Mouse (Mus musculus) testis, postnatal 14 days (tissue): Measurements from ENCODE around the gene Nup210l.

Experiments
- DNase-seq: peaks from one replicate; pipeline ENCODE4 v3.0.0; 2021; ENCODE audit warnings: low spot score

Gene Nup210l

GRCm38 (mm10) chr3:90103938-90104337 is at the start of gene Nup210l:
Gene Nup210l, plus strand, starts transcription at chr3:90104132.
- DNase-seq = peak; percentile 81

- DNase-seq = no peak
Observed at GRCm38 (mm10) chr3:90061549-90061948, 42.4 kb upstream of the Nup210l start.

GRCm38 (mm10) chr3:90062539-90062938 is 41.4 kb upstream of the Nup210l start:
- DNase-seq = no peak

- no peak for DNase-seq
Observed at GRCm38 (mm10) chr3:90064383-90064782, 39.5 kb upstream of the Nup210l start.

GRCm38 (mm10) chr3:90065553-90065952 is 38.4 kb upstream of the Nup210l start:
- no peak for DNase-seq

- no peak for DNase-seq
Observed at GRCm38 (mm10) chr3:90067851-90068250, 36.1 kb upstream of the Nup210l start.

- no peak for DNase-seq
Observed at GRCm38 (mm10) chr3:90069688-90070087, 34.2 kb upstream of the Nup210l start.

GRCm38 (mm10) chr3:90072294-90072693 is 31.6 kb upstream of the Nup210l start, which contains the start of gene Tpm3:
Gene Tpm3, plus strand, starts transcription at chr3:90072649.
- DNase-seq = no peak

GRCm38 (mm10) chr3:90076921-90077716 is 26.8 kb upstream of the Nup210l start:
- peak; percentile 64 for DNase-seq

GRCm38 (mm10) chr3:90078224-90078623 is 25.7 kb upstream of the Nup210l start:
- no peak for DNase-seq

- peak; percentile 93 for DNase-seq
Observed at GRCm38 (mm10) chr3:90079133-90079762, 24.7 kb upstream of the Nup210l start.

GRCm38 (mm10) chr3:90079763-90080497 is 24.0 kb upstream of the Nup210l start:
- DNase-seq = peak; percentile 79

- no peak for DNase-seq
Observed at GRCm38 (mm10) chr3:90080498-90080863, 23.5 kb upstream of the Nup210l start.

- DNase-seq = no peak
Observed at GRCm38 (mm10) chr3:90081365-90082240, 22.3 kb upstream of the Nup210l start.

- no peak for DNase-seq
Observed at GRCm38 (mm10) chr3:90083034-90083433, 20.9 kb upstream of the Nup210l start.

- no peak for DNase-seq
Observed at GRCm38 (mm10) chr3:90083698-90084324, 20.1 kb upstream of the Nup210l start.

GRCm38 (mm10) chr3:90084790-90085189 is 19.1 kb upstream of the Nup210l start:
- DNase-seq = no peak

- no peak for DNase-seq
Observed at GRCm38 (mm10) chr3:90085281-90085680, 18.7 kb upstream of the Nup210l start.

GRCm38 (mm10) chr3:90086068-90086467 is 17.9 kb upstream of the Nup210l start:
- no peak for DNase-seq

GRCm38 (mm10) chr3:90088617-90089016 is 15.3 kb upstream of the Nup210l start:
- DNase-seq = no peak

- peak; percentile 49 for DNase-seq
Observed at GRCm38 (mm10) chr3:90090892-90091291, 13.0 kb upstream of the Nup210l start.
